Mouse (Mus musculus) hindbrain, embryonic 13.5 days (tissue): ENCODE measurements at regions not wholly inside any gene's neighbourhood (a gene's known extent, or its start where the extent isn't known, plus 50 kb on each side); places are given as distances from the start of the nearest gene placed in this dataset.

Experiments
- ATAC-seq: fragments of 200-750 bp; cut with Nextera tagmentation; 2 replicates; pipeline ENCODE4 v1.8.0; 2017; ENCODE audit warnings: moderate TSS enrichment; ENCODE audit not compliant: low FRiP score
- H3K27ac ChIP-seq: fragments of 300-500 bp; sonication (generic); 2 replicates; pipeline ENCODE4 v1.5.1; 2015; ENCODE audit warnings: inconsistent platforms, mild to moderate bottlenecking, moderate library complexity
- H3K27me3 ChIP-seq: fragments of 300-500 bp; sonication (generic); 2 replicates; pipeline ENCODE4 v1.6.1; 2015; ENCODE audit warnings: mild to moderate bottlenecking, inconsistent platforms
- H3K36me3 ChIP-seq: fragments of 300-500 bp; sonication (generic); 2 replicates; pipeline ENCODE4 v1.6.1; 2015; ENCODE audit warnings: mild to moderate bottlenecking, inconsistent platforms
- H3K4me1 ChIP-seq: fragments of 300-500 bp; sonication (generic); replicated peaks from 2 replicates; pipeline ENCODE4 v1.6.1; 2015; ENCODE audit warnings: inconsistent platforms
- H3K4me2 ChIP-seq: fragments of 300-500 bp; sonication (generic); 2 replicates; pipeline ENCODE4 v1.6.1; 2015; ENCODE audit warnings: inconsistent platforms, mild to moderate bottlenecking, moderate library complexity
- H3K4me3 ChIP-seq: fragments of 300-500 bp; sonication (generic); 2 replicates; pipeline ENCODE4 v1.5.1; 2015; ENCODE audit warnings: mild to moderate bottlenecking, inconsistent platforms
- H3K9ac ChIP-seq: fragments of 300-500 bp; sonication (generic); 2 replicates; pipeline ENCODE4 v1.6.1; 2015; ENCODE audit warnings: mild to moderate bottlenecking, inconsistent platforms
- H3K9me3 ChIP-seq: fragments of 300-500 bp; sonication (generic); 2 replicates; pipeline ENCODE4 v1.6.1; 2016; ENCODE audit warnings: inconsistent platforms
- WGBS: fragments of 180-500 bp; shearing (Covaris S2); methylation state at CpG from one replicate; pipeline ENCODE4 v1.1.7; 2015; 5-methylcytosine and 5-hydroxymethylcytosine counted together

DNA sequence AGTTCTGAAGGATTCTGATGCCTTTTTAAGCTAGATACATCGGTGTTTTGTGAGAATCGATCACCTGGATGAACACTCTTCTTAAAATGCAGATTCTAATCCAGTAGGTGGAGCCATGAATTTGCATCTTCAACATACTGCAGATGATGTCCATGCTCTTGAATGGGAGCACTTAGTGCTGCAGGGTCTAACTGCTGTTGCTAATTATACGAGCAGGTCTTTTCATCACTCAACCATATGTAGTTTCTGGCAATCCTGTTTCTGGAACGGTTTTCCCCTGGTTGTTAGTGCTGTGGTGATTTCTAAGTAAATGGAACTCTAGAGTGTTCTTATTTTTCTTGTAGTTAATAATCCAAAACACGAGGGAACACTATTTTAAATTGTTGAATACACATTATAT lies 379.0 kb downstream of the Xpnpep1 start:
- Histone ChIP-seq H3K27ac (no peak overlapping the region), H3K9me3 (no peaks in the 10 kb centered on the region), H3K4me3 (no peak overlapping the region), H3K27me3 (no peaks in the 10 kb centered on the region), H3K4me1 (no peaks in the 10 kb centered on the region), H3K36me3 (no peaks in the 10 kb centered on the region), H3K4me2 (no peak overlapping the region), H3K9ac (no peak overlapping the region)
- WGBS = 76% methylated on average over 5 of the region's 5 CpGs
- ATAC-seq = no peak

DNA sequence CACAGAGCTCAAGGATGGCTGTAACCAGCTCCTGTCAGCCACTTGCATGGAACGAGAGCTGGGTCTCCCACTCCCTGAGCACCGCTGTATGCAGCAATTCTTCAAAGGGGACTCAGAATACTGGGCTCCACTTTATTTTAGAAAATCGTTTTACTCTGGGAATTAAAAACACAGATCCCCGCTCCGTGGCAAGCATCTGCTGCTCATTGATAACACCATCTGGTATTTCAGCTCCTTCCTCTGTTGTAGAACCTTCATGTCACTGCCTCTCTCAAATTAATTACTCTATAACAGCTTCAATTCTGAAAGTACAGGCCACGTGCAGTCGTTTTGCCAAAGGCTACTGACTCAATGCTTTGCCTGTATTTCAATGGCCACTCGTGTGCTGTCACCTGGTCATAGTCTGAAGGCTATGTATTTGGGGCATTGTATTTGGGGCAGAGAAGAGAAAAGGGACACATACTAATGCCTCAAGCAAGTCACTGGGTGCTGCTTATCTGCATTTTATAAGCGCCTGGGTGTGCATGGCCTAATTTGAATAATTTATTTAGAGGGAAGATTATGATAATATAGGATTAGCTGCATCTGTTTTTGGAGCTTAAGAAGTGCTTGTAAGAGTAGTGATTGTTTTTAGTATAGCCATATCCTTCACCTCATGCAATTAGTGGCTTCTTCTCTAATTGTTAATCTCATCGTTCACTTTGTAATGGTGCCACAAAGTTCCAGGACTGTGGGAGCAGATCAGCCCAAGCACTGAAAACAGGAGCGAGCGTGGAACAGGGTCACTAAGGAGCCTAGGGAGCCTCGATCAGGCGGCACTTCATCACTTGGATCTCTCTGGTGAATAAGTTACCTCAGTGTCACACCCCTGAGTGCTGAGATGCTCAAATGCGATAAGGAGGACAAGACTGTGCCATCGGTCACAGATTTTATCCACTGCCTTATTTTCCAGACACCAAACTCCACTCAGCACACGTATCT lies 383.3 kb downstream of the Ins1 start:
- Histone ChIP-seq H3K9me3 (no peaks in the 10 kb centered on the region), H3K4me1 (peaks cover 13% of the 10 kb centered on the region), H3K9ac (no peak overlapping the region), H3K27ac (peak overlapping the region; percentile 45; the same call in 1 of the 2 replicates), H3K36me3 (no peaks in the 10 kb centered on the region), H3K4me3 (no peak overlapping the region), H3K4me2 (no peak overlapping the region), H3K27me3 (no peaks in the 10 kb centered on the region)
- 45% methylated on average over 17 of the region's 17 CpGs for WGBS
- ATAC-seq = peak; percentile 80

DNA sequence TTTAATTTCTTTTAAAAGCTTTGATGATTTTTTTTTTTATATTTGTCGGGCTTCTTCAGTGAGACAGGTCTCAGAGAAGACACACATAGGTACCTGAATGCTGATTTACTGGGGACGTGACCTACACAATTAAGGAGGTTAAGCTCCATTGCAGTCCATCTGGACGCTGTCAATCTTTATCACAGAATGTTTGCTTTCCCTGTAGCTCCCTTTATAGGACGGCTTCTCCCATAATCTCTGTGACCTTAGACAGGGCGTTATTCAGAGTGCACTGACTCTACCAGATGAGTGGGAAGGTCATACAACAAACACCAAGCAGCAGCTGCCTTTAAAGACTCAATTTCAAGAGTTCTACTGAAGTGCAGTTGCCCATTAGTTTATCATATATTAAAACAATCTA lies 376.1 kb downstream of the Ins1 start:
- Histone ChIP-seq H3K36me3 (no peaks in the 10 kb centered on the region), H3K9me3 (no peaks in the 10 kb centered on the region), H3K4me3 (no peak overlapping the region), H3K27ac (no peak overlapping the region), H3K4me1 (no peaks in the 10 kb centered on the region), H3K27me3 (no peaks in the 10 kb centered on the region), H3K4me2 (no peak overlapping the region), H3K9ac (no peak overlapping the region)
- ATAC-seq = no peak
- WGBS = 60% methylated on average over 5 of the region's 5 CpGs

DNA sequence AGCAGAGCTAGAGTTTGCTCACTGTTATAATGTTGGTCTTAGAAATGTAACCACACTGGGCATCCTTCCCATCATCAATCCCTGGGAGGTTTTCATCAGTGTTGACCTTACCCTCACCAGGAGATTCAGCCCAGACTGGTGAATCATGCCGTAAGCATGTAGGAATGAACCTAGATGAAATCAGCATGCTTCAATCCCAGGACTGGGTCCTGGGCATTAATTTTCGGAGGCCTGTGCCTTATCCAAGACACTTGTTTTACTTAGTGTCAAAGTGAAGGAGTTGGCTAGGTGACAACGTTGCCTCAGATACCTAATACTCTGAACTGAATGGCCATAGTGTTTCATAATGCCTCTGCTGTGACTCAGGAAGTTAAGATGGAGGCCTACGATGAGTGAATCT lies 368.4 kb downstream of the Ins1 start:
- H3K36me3 ChIP-seq = no peaks in the 10 kb centered on the region
- H3K4me1 ChIP-seq = no peaks in the 10 kb centered on the region
- ATAC-seq = no peak
- H3K4me2 ChIP-seq = no peak overlapping the region
- H3K9me3 ChIP-seq = no peaks in the 10 kb centered on the region
- 83% methylated on average over 4 of the region's 4 CpGs for WGBS
- no peak overlapping the region for H3K27ac ChIP-seq
- H3K4me3 ChIP-seq = no peak overlapping the region
- H3K27me3 ChIP-seq = no peaks in the 10 kb centered on the region
- H3K9ac ChIP-seq = no peak overlapping the region

DNA sequence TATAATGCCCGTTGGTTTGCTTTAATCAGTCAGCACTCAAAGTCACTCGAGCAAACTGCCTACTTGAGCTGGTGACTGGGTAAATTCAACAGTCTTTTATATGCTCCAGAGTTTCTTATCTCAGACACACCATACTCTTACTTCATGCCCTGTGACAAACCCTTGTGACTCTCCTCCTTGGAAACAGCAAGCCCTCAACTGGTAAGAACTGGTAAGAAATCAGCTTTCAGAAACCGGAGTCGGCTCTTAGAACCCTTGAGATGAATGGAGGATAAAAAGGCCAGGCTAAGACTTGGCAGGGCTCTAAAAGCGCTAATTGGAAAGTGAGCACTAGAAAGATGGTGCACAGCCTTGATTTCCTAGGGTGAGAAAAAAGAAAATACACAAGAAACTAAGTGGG lies 360.2 kb downstream of the Ins1 start:
- Histone ChIP-seq H3K9ac (no peak overlapping the region), H3K27me3 (no peaks in the 10 kb centered on the region), H3K4me2 (no peak overlapping the region), H3K4me1 (no peaks in the 10 kb centered on the region), H3K36me3 (no peaks in the 10 kb centered on the region), H3K4me3 (no peak overlapping the region), H3K27ac (no peak overlapping the region), H3K9me3 (no peaks in the 10 kb centered on the region)
- ATAC-seq = no peak
- 78% methylated on average over 5 of the region's 5 CpGs for WGBS

DNA sequence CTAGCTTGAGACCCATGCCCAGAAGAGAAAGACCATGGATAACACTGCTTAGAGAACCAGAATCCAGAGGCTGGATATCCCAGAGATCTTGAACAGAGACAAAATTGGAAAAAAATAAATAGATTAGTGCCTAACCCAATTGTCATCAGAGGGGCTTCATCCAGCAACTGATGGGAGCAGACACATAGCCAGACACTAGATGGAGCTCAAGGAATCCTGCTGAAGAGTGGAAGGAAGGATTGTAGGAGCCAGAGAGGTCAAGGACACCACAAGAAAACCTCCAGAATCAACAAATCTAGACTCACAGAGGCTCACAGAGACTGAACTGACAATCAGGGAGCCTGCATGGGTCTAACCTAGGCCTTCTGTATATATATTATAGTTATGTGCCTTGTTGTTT lies 359.4 kb downstream of the Ins1 start:
- ATAC-seq = no peak
- no peak overlapping the region for H3K4me3 ChIP-seq

GRCm38 (mm10) chr19:52613353-52613752 lies 349.3 kb downstream of the Ins1 start:
- 91% methylated on average over 5 of the region's 5 CpGs for WGBS
- no peak overlapping the region for H3K9ac ChIP-seq
- no peaks in the 10 kb centered on the region for H3K9me3 ChIP-seq
- no peaks in the 10 kb centered on the region for H3K27me3 ChIP-seq
- H3K4me1 ChIP-seq = no peaks in the 10 kb centered on the region
- no peak overlapping the region for H3K4me2 ChIP-seq
- H3K27ac ChIP-seq = no peak overlapping the region
- ATAC-seq = no peak
- no peaks in the 10 kb centered on the region for H3K36me3 ChIP-seq
- no peak overlapping the region for H3K4me3 ChIP-seq

More for the DNA sequence above, 359.4 kb downstream of the Ins1 start:
- H3K4me2 ChIP-seq = no peak overlapping the region
- no peak overlapping the region for H3K27ac ChIP-seq
- no peak overlapping the region for H3K9ac ChIP-seq
- H3K4me1 ChIP-seq = no peaks in the 10 kb centered on the region
- no peaks in the 10 kb centered on the region for H3K36me3 ChIP-seq
- H3K9me3 ChIP-seq = no peaks in the 10 kb centered on the region
- no peaks in the 10 kb centered on the region for H3K27me3 ChIP-seq

- H3K4me2 ChIP-seq = no peak overlapping the region
- H3K36me3 ChIP-seq = no peaks in the 10 kb centered on the region
- H3K4me1 ChIP-seq = no peaks in the 10 kb centered on the region
- no peak for ATAC-seq
- no peaks in the 10 kb centered on the region for H3K27me3 ChIP-seq
- no peaks in the 10 kb centered on the region for H3K9me3 ChIP-seq
- WGBS = 74% methylated on average over 3 of the region's 3 CpGs
- H3K4me3 ChIP-seq = no peak overlapping the region
- H3K9ac ChIP-seq = no peak overlapping the region
- H3K27ac ChIP-seq = no peak overlapping the region
These were observed 342.8 kb downstream of the Ins1 start for GRCm38 (mm10) chr19:52606859-52607258.

GRCm38 (mm10) chr19:52600410-52600809 lies 336.3 kb downstream of the Ins1 start:
- H3K9ac ChIP-seq = no peak overlapping the region
- H3K4me1 ChIP-seq = no peaks in the 10 kb centered on the region
- no peak for ATAC-seq
- 46% methylated on average over 3 of the region's 3 CpGs for WGBS
- no peaks in the 10 kb centered on the region for H3K36me3 ChIP-seq
- H3K9me3 ChIP-seq = no peaks in the 10 kb centered on the region
- H3K4me2 ChIP-seq = no peak overlapping the region
- no peaks in the 10 kb centered on the region for H3K27me3 ChIP-seq
- no peak overlapping the region for H3K27ac ChIP-seq
- no peak overlapping the region for H3K4me3 ChIP-seq

GRCm38 (mm10) chr19:52565401-52565800 lies 301.3 kb downstream of the Ins1 start:
- Histone ChIP-seq H3K4me3 (no peak overlapping the region), H3K4me2 (no peak overlapping the region), H3K36me3 (no peaks in the 10 kb centered on the region), H3K9me3 (no peaks in the 10 kb centered on the region), H3K27me3 (no peaks in the 10 kb centered on the region), H3K9ac (no peak overlapping the region), H3K27ac (no peak overlapping the region), H3K4me1 (no peaks in the 10 kb centered on the region)
- 90% methylated on average over 4 of the region's 4 CpGs for WGBS
- no peak for ATAC-seq

DNA sequence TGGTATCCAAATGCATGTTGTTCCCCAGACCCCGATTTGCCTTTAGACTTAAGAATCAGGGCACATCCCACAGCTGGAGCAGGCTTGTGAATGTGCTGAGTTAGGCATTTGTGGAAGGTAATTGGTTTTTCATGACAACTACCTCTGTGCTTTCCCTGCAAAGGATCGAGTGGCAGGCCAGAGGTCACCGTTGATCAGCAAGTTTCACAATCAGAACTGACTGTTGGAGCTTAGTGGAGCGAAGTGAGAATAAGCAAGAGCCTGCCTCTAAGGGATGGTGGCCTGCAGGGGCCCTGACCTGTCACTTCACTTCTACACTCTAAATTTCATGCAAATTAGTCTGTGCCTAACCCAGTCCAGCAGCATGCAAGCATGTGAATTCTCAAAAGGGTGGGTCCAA lies 270.7 kb downstream of the Ins1 start:
- Histone ChIP-seq H3K4me3 (no peak overlapping the region), H3K9ac (no peak overlapping the region), H3K4me1 (peaks cover 4% of the 10 kb centered on the region; the same call in 1 of the 2 replicates), H3K36me3 (no peaks in the 10 kb centered on the region), H3K27me3 (no peaks in the 10 kb centered on the region), H3K27ac (no peak overlapping the region), H3K9me3 (no peaks in the 10 kb centered on the region), H3K4me2 (no peak overlapping the region)
- ATAC-seq = no peak
- 20% methylated on average over 4 of the region's 4 CpGs for WGBS

GRCm38 (mm10) chr19:52525509-52525908 lies 261.4 kb downstream of the Ins1 start:
- Histone ChIP-seq H3K4me3 (no peak overlapping the region), H3K4me2 (no peak overlapping the region), H3K27ac (no peak overlapping the region), H3K36me3 (no peaks in the 10 kb centered on the region), H3K9ac (no peak overlapping the region), H3K4me1 (no peaks in the 10 kb centered on the region), H3K9me3 (peaks cover 4% of the 10 kb centered on the region; the same call in 1 of the 2 replicates), H3K27me3 (no peaks in the 10 kb centered on the region)
- ATAC-seq = no peak
- WGBS = 92% methylated on average over 5 of the region's 5 CpGs

GRCm38 (mm10) chr19:52503331-52503730 lies 239.2 kb downstream of the Ins1 start:
- H3K9me3 ChIP-seq = no peaks in the 10 kb centered on the region
- no peak overlapping the region for H3K4me3 ChIP-seq
- ATAC-seq = no peak
- H3K27me3 ChIP-seq = no peaks in the 10 kb centered on the region
- 71% methylated on average over 4 of the region's 4 CpGs for WGBS
- no peak overlapping the region for H3K27ac ChIP-seq
- no peaks in the 10 kb centered on the region for H3K4me1 ChIP-seq
- no peaks in the 10 kb centered on the region for H3K36me3 ChIP-seq
- H3K4me2 ChIP-seq = no peak overlapping the region
- H3K9ac ChIP-seq = no peak overlapping the region
